Mouse (Mus musculus) left cerebral cortex, adult 18-20 months (tissue): Measurements from ENCODE around the gene I0C0044D17Rik. TPM values are rescaled to one million over a fixed set of nuclear protein-coding genes. Genes with fewer than 3 reads are reported as not detected.

ENCODE experiments used
- DNase-seq, 2 experiments: peaks; one replicate each; pipeline ENCODE4 v3.0.0; 2021 to 2022; ENCODE audit warnings: low spot score in 2 of 2, mixed read lengths in 1 of 2
- total RNA-seq, 2 experiments: library from RNA; stranded (reverse); gene quantifications; 2 replicates each; pipeline ENCODE4 v1.2.3; 2021

Gene I0C0044D17Rik
- total RNA-seq, 2 experiments from 2014 or later: not detected

DNA sequence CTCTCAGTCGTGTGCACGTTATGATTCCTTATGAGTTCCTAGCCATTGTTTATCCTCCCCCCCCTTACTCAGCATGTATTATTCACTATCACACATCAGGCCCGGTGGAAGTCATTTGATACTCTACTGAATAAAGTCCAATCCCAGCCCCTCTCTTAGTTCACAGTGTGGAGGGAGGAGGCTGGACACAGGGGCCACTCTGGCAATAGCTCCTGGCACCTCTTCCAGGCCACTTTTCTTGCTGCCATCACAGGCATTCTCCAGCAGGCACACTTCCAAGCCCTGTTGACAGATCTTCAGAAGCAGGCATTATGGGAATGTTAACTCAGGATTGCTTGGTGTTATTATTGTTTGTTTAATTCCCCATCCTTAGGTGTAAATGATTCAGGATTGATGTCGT is 11.1 kb upstream of the I0C0044D17Rik start:
- DNase-seq: no peak

- no peak for DNase-seq
Measured at GRCm38 (mm10) chr4:98831726-98832125, 8.1 kb upstream of the I0C0044D17Rik start.

- DNase-seq: no peak
Measured at GRCm38 (mm10) chr4:98826701-98827100, 3.1 kb upstream of the I0C0044D17Rik start.

- no peak for DNase-seq
Measured at GRCm38 (mm10) chr4:98823047-98823446, 593 bp downstream of the I0C0044D17Rik start.

- no peak for DNase-seq
Measured at GRCm38 (mm10) chr4:98822478-98822877, 1.2 kb downstream of the I0C0044D17Rik start.

DNA sequence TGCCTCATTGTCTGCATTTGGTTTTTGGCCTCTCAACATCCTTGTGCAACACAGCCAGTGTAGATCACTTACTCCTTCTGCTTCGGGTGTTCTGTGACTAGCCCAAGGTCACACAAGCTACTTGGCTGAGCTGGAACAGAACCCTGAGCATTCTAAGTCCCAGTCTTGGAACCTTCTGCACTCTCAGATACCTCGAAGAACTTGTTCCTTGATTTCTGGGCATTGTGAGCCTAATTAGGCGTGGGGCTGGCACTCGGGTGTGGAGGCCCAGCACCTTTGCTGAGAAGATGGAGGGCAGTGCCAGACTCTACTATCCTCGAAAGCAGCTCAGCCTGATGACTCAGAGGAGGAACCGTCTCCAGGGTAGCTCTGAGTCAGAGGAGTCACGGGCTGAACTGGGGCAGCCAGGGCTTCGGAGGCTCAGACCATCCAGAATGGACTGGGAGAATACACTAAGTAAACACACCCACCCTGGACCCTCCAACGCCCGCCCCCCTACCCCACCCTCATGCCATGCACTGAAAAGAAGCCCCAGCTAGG is 4.4 kb downstream of the I0C0044D17Rik start:
- DNase-seq: no peak

GRCm38 (mm10) chr4:98817184-98817911 is 6.3 kb downstream of the I0C0044D17Rik start, which contains the start of gene Kank4:
Gene Kank4, minus strand, starts transcription at chr4:98817537.
- peak in 1 of 2 experiments; percentile 9 for DNase-seq

DNA sequence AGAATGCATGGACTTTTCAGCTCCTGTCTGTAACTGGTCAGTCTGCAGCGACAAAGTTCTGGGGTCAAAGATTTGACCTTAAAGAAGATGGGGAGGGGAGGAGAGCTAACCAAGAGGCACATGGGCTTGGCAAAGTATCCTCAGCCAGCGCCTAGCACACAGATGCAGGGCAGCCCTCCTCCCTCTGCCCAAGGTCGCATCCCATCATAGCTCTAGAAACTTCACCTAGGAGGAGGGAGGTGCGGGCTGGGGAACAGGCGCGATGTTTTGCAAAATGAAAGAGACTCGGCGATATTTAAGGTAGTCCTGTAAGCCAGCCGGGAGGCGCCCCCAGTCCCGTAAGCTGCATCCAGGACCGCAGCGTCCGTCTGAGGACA is 6.8 kb downstream of the I0C0044D17Rik start:
- DNase-seq: no peak

DNA sequence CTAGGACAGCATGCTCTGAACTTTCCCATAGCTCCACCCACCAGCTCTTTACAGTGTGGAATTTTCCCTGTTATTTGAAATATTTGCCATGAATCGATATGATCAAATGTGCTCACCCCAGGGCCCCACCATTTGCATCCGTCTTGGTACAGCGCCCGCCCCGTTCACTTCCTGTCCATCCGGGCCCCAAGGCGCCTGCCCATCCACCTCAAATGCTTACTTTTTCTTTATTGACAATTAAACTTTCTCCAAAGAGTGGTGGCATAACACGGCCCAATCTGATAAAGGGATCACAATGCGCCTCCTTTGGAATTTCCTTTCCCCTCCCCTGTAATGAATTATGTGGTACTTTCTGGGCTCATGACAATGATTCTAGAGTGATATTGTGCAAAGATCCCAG is 17.3 kb downstream of the I0C0044D17Rik start:
- DNase-seq: no peak

DNA sequence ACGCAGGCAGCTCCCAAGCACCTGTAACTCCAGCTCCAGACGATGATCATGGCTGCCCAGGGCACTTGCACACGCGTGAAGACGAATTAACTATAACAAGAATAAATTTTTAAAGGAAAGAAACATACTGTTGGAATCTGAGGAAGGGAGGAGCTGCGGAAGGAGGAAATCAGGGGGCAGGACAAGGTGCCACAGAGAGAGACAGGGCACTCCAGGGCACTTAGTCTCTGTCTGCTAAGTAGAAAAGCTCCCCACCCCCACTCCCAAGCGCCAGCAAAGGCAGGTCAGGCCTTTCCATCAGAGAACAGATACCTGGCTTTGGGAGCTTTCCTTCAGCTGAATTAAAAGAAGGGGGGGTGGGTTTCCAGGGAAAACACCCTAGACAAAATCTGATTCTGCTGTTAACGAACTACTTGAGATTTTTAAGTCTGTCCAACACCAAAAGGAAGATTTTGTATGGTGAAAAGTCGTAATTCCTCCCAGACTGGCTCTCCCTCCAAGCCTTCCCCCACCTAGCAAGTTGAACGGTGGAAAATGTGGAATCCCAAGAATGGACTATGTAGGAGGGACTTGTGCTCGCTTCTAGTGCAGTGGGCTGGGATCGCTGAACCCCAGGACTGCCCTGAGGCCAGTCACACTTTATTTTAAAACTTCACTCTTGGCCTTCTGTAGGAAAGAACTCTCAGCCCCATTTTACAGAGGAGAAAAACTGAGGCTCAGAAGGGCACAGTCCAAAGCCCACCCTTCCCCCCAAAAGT is 18.2 kb downstream of the I0C0044D17Rik start:
- DNase-seq: no peak

- DNase-seq: no peak
Measured at GRCm38 (mm10) chr4:98804476-98805134, 19.0 kb downstream of the I0C0044D17Rik start.

DNA sequence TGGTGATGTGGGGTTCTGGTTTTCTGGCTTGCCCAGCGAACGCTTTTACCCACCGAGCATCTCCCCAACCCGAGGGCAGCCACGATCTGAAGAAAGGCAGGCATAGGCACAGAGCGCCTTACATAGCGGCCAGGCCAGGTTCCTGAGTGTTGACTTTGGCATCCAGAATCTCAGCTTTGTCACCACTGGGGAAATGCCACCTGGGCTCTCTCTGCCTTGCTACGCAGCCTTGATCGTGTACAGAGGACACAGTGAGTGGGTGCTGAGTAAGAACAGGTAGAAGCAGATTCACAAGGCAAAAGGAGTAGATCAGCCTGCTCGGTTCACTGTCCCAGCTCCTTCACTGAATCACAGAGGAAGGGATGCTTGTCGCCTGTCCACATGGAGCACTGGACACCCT is 21.9 kb downstream of the I0C0044D17Rik start:
- no peak for DNase-seq

- no peak for DNase-seq
Measured at GRCm38 (mm10) chr4:98800824-98801223, 22.8 kb downstream of the I0C0044D17Rik start.

- no peak for DNase-seq
Measured at GRCm38 (mm10) chr4:98796591-98797341, 26.9 kb downstream of the I0C0044D17Rik start.

GRCm38 (mm10) chr4:98795241-98795640 is 28.4 kb downstream of the I0C0044D17Rik start:
- no peak for DNase-seq

DNA sequence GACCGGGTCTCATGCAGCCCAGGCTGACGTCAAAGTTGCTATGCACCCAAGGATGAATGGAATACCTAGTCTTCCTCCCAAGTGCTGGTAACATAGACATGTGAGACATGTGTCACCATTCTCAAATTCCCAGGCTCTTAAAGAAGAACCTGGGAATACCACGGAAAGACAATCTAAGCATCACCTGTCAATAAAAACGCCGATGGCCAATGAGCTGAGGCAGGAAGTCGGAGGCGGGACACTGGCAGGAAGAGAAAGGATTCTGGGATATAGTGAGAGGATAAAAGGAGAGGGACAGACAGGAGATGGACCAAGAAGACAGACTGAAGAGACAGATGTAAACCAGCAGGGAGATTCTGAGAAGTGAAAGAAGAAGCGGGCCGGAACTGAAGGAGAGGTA is 30.2 kb downstream of the I0C0044D17Rik start:
- DNase-seq: no peak

- no peak for DNase-seq
Measured at GRCm38 (mm10) chr4:98790721-98791120, 32.9 kb downstream of the I0C0044D17Rik start.

GRCm38 (mm10) chr4:98789861-98790311 is 33.8 kb downstream of the I0C0044D17Rik start:
- DNase-seq: no peak

DNA sequence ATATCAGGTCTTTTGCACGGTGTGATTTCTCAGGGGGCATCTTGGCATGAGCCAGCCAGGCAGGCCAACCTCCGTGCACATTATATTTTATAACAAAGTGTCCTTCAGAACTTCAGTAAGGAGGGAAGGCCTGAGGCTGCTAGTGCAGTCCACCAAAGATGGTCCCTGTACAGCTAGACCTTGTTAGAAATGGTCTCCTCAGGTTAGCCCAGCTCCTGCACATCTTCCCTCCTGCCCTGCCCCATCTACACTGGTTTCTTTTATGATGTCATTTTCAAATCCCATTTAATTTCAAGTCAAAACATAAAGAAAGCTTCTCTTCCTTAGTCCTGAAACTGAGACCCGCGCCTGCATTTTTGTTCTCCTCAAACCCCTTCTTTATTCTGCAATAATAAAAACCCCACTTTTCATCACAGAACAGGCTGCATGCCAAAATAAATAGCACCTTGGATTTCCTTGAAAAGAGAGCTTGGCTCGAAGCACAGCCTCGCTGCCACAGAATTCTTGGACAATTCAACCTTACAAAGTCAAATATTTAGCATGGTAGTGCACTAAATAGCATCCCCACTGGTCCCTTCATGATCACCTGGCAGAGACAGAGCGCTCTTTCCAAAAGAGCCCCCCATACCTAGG is 34.4 kb downstream of the I0C0044D17Rik start:
- no peak for DNase-seq

GRCm38 (mm10) chr4:98786281-98786680 is 37.4 kb downstream of the I0C0044D17Rik start:
- no peak for DNase-seq
